Mouse (Mus musculus) midbrain, embryonic 11.5 days (tissue): ENCODE measurements around the gene Syngap1. TPM values are rescaled to one million over a fixed set of nuclear protein-coding genes. Genes with fewer than 3 reads are reported as not detected.

Source experiments
- ATAC-seq: fragments of 200-750 bp; cut with Nextera tagmentation; 2 replicates; pipeline ENCODE4 v1.8.0; 2017; ENCODE audit warnings: moderate TSS enrichment, moderate library complexity; ENCODE audit not compliant: low FRiP score
- DNase-seq: peaks from one replicate; pipeline ENCODE4 v3.0.0; 2015; ENCODE audit warnings: low spot score; ENCODE audit errors: missing footprints
- H3K27ac ChIP-seq: fragments of 300-500 bp; sonication (generic); 2 replicates; pipeline ENCODE4 v1.5.1; 2014; ENCODE audit warnings: low read depth, low read length
- H3K27me3 ChIP-seq: fragments of 300-500 bp; sonication (generic); 2 replicates; pipeline ENCODE4 v1.6.1; 2014; ENCODE audit warnings: mild to moderate bottlenecking, low read length, moderate library complexity, mixed read lengths; ENCODE audit not compliant: control insufficient read depth, insufficient read depth
- H3K36me3 ChIP-seq: fragments of 300-500 bp; sonication (generic); 2 replicates; pipeline ENCODE4 v1.6.1; 2014; ENCODE audit warnings: mild to moderate bottlenecking, low read length, moderate library complexity, mixed read lengths; ENCODE audit not compliant: control insufficient read depth, insufficient read depth
- H3K4me1 ChIP-seq: fragments of 300-500 bp; sonication (generic); 2 replicates; pipeline ENCODE4 v1.6.1; 2014; ENCODE audit warnings: low read length; ENCODE audit not compliant: control insufficient read depth, insufficient read depth
- H3K4me2 ChIP-seq: fragments of 300-500 bp; sonication (generic); 2 replicates; pipeline ENCODE4 v1.6.1; 2014; ENCODE audit warnings: mild to moderate bottlenecking, moderate library complexity
- H3K4me3 ChIP-seq: fragments of 300-500 bp; sonication (generic); 2 replicates; pipeline ENCODE4 v1.5.1; 2014; ENCODE audit warnings: low read depth, low read length
- H3K9ac ChIP-seq: fragments of 300-500 bp; sonication (generic); 2 replicates; pipeline ENCODE4 v1.6.1; 2014; ENCODE audit warnings: low read length
- H3K9me3 ChIP-seq: fragments of 300-500 bp; sonication (generic); 2 replicates; pipeline ENCODE4 v1.6.1; 2016; ENCODE audit warnings: low read length; ENCODE audit not compliant: control insufficient read depth
- WGBS: fragments of 180-500 bp; shearing (Covaris S2); extraction: QIAGEN DNeasy Blood & Tissue Kit; methylation state at CpG from one replicate; pipeline ENCODE4 v1.1.7; 2014; 5-methylcytosine and 5-hydroxymethylcytosine counted together
- polyA plus RNA-seq: library from polyadenylated mRNA; unstranded; fragments of >200 nt; fragmentation: Nextera tagmentation; extraction: Ambion mirVana; gene quantifications from 2 replicates; pipeline ENCODE4 v1.2.1, GENCODE M21; 2014

The Syngap1 gene
- polyA plus RNA-seq, 1 experiment from 2014 or later: 2.3 TPM

DNA sequence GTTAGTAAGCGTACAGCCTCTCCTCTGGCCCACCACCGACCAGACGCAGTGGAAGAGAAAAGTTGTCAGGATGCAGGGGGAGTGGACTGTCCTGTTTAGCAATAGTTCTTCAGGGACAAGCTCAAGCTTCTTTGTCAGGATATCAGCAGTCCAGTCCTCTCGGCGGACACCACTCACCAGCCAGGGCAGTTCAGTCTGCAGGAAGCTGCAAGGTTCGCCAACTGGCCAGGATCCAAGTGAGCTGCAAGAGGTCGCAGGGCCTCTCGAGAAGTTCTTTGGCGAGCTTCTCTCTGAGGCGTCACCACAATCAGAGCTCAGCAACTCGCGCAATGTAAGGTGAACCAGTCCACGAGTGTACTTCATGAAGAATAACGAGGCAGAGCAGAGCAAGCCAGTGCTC, 53.4 kb downstream of the Syngap1 start:
- H3K9me3 ChIP-seq: no peaks in the 10 kb centered on the region
- no peaks in the 10 kb centered on the region for H3K4me1 ChIP-seq
- no peak overlapping the region for H3K9ac ChIP-seq
- H3K4me3 ChIP-seq: no peak overlapping the region
- H3K27ac ChIP-seq: no peak overlapping the region
- WGBS: 94% methylated on average over 14 of the region's 14 CpGs
- no peaks in the 10 kb centered on the region for H3K27me3 ChIP-seq
- DNase-seq (no peak), ATAC-seq (no peak)
- no peak overlapping the region for H3K4me2 ChIP-seq
- H3K36me3 ChIP-seq: no peaks in the 10 kb centered on the region

DNA sequence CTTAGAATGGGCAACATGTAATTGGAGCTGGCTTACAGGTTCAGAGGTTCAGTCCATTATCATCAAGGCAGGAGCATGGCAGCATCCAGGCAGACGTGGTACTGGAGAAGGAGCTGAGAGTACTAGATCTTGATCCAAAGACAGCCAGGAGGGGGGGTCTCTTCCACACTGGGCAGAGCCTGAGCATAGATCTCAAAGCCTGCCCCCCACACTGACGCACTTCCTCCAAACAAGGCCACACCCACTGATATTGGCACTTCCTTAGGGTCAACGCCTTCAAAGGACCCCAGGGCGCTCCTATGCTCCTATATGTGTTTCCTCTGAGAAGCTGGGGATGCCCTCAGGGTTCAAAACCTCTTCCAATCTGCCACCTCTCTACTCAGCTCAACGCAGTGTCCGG, 54.0 kb downstream of the Syngap1 start:
- Histone ChIP-seq H3K4me3 (no peak overlapping the region), H3K4me2 (no peak overlapping the region), H3K36me3 (no peaks in the 10 kb centered on the region), H3K4me1 (no peaks in the 10 kb centered on the region), H3K27ac (no peak overlapping the region), H3K9me3 (no peaks in the 10 kb centered on the region), H3K9ac (no peak overlapping the region), H3K27me3 (no peaks in the 10 kb centered on the region)
- 83% methylated on average over 6 of the region's 6 CpGs for WGBS
- no peak for ATAC-seq
- DNase-seq: no peak

DNA sequence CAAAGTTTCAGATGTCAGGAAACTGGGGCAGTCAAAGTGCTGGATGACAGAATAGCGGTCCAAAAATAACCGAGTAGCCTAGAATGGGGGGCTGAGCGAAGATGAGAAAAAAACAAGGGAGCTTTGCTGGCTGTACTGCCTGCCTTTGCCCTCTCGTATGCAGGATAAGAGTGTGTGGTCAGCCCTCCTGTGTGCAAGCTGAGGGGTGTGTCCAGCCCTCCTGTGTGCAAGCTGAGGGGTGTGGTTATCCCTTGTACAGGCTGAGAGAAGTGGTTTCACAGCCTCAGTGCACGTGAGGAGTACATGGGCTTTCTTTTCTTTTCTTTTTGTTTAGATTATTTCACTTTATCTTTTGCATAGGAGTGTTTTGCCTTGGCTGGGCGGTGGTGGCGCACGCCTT, 54.5 kb downstream of the Syngap1 start:
- DNase-seq (no peak), ATAC-seq (no peak)
- H3K4me3 ChIP-seq: no peak overlapping the region
- no peaks in the 10 kb centered on the region for H3K9me3 ChIP-seq
- H3K4me1 ChIP-seq: no peaks in the 10 kb centered on the region
- no peaks in the 10 kb centered on the region for H3K27me3 ChIP-seq
- no peak overlapping the region for H3K9ac ChIP-seq
- WGBS: 73% methylated on average over 8 of the region's 8 CpGs
- H3K4me2 ChIP-seq: no peak overlapping the region
- H3K36me3 ChIP-seq: no peaks in the 10 kb centered on the region
- H3K27ac ChIP-seq: no peak overlapping the region

DNA sequence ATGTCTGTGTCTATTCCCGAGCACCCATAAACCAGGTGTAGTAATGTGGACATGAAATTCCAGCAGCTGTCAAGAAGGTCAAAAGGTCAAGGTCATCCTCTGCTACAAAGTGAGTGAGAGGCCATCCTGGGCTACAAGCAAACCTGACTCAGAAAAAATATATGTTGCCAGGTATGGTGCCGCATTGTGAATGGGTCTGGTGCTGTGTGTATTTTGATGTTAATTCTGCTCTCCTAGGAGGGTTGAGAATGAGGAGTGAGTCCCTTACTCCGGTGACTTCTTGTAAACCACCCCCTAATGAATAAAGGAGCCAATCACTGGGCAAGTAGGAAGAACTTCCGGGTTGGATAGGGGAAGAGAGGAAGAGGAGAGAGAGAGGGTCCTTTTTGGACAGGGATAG, 56.6 kb downstream of the Syngap1 start:
- no peaks in the 10 kb centered on the region for H3K4me1 ChIP-seq
- H3K9me3 ChIP-seq: no peaks in the 10 kb centered on the region
- no peak overlapping the region for H3K9ac ChIP-seq
- ATAC-seq (no peak), DNase-seq (no peak)
- no peaks in the 10 kb centered on the region for H3K36me3 ChIP-seq
- H3K27ac ChIP-seq: no peak overlapping the region
- no peak overlapping the region for H3K4me2 ChIP-seq
- WGBS: 79% methylated on average over 4 of the region's 4 CpGs
- no peak overlapping the region for H3K4me3 ChIP-seq
- H3K27me3 ChIP-seq: no peaks in the 10 kb centered on the region

DNA sequence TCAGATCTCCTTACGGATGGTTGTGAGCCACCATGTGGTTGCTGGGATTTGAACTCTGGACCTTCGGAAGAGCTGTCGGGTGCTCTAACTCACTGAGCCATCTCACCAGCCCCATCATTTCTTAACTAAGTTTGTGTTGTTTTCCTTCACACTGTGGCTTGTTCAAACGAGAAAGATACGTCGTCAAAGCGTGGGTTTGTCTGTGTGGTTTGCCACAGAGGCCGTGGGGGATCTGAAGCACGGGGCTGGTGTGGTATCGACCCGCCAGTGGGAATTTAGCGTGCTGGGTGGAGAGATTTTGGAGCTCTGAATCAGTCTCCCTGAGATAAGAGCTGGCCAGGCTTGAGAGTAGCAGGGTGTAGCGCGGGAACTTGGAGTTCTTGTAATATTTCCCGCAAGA, 57.2 kb downstream of the Syngap1 start:
- H3K9me3 ChIP-seq: no peaks in the 10 kb centered on the region
- ATAC-seq (no peak), DNase-seq (no peak)
- H3K4me3 ChIP-seq: no peak overlapping the region
- no peak overlapping the region for H3K4me2 ChIP-seq
- no peaks in the 10 kb centered on the region for H3K27me3 ChIP-seq
- H3K9ac ChIP-seq: no peak overlapping the region
- no peak overlapping the region for H3K27ac ChIP-seq
- H3K36me3 ChIP-seq: no peaks in the 10 kb centered on the region
- no peaks in the 10 kb centered on the region for H3K4me1 ChIP-seq
- WGBS: 90% methylated on average over 15 of the region's 15 CpGs

DNA sequence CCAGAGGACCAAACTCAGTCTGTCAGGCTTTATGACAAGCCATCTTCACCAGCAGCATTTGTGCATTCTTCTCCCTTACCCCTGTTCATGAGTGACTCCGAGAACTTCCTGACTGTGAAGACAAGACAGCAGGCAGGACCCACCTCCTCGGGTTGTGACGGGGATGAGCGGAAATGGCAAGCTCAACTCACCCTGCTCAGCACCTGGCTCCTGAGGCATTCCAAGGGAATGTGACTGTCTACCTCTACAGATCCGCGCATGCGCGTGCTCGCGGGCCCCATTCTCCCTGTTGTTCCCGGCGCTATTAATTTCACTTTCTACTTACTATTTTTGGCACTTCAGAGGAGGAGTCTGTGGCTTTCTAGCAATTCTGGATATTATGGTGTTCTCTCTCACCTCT, 58.9 kb downstream of the Syngap1 start:
- no peak overlapping the region for H3K4me2 ChIP-seq
- H3K36me3 ChIP-seq: no peaks in the 10 kb centered on the region
- H3K27ac ChIP-seq: no peak overlapping the region
- DNase-seq (no peak), ATAC-seq (no peak)
- no peak overlapping the region for H3K4me3 ChIP-seq
- H3K9ac ChIP-seq: no peak overlapping the region
- no peaks in the 10 kb centered on the region for H3K4me1 ChIP-seq
- H3K27me3 ChIP-seq: no peaks in the 10 kb centered on the region
- WGBS: 80% methylated on average over 12 of the region's 12 CpGs
- no peaks in the 10 kb centered on the region for H3K9me3 ChIP-seq

DNA sequence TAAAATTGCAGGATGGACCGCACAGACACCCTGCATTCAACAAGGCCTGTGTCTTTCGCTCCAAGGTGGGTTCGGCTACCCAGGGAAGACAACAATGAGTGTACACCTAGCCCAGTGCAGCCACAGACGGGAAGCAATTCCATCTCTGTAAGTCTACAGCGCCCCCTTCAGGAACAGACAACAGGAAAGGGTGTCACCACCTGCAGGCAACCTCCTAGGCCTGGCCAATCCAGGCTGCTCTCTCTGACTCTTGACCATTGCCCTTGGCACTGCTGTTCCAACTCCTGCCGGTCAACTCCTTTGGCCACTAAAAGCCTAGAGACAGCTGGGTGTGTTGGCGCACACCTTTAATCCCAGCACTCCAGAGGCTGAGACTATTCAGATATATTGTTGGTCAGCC, 60.1 kb downstream of the Syngap1 start:
- ATAC-seq (no peak), DNase-seq (peak; percentile 31)
- no peaks in the 10 kb centered on the region for H3K36me3 ChIP-seq
- H3K4me2 ChIP-seq: no peak overlapping the region
- H3K27ac ChIP-seq: no peak overlapping the region
- no peaks in the 10 kb centered on the region for H3K9me3 ChIP-seq
- no peak overlapping the region for H3K4me3 ChIP-seq
- no peaks in the 10 kb centered on the region for H3K4me1 ChIP-seq
- no peaks in the 10 kb centered on the region for H3K27me3 ChIP-seq
- H3K9ac ChIP-seq: no peak overlapping the region
- 71% methylated on average over 7 of the region's 7 CpGs for WGBS

DNA sequence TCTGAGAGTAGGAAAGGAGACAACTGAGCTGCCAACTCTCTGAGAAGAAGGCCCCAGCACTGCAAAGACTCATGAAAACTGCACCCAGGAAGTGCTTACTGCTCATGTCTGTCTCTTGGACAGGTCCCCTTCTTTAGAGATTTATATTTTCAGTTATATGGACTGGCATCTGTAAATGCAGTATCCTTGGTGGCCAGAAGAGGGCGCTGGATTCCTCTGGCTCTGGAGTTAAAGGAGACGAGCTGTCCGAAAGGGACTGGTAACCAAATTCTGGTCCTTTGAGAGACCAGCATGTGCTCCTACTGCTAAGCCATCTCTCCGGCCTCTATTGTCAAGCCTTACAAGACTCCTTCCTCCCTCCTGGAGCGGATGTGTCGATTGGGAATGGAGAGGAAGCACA, 60.8 kb downstream of the Syngap1 start:
- Histone ChIP-seq H3K36me3 (no peaks in the 10 kb centered on the region), H3K27me3 (no peaks in the 10 kb centered on the region), H3K9ac (no peak overlapping the region), H3K4me2 (no peak overlapping the region), H3K27ac (no peak overlapping the region), H3K9me3 (no peaks in the 10 kb centered on the region), H3K4me3 (no peak overlapping the region), H3K4me1 (no peaks in the 10 kb centered on the region)
- ATAC-seq (no peak), DNase-seq (peak; percentile 84)
- WGBS: 38% methylated on average over 6 of the region's 6 CpGs

DNA sequence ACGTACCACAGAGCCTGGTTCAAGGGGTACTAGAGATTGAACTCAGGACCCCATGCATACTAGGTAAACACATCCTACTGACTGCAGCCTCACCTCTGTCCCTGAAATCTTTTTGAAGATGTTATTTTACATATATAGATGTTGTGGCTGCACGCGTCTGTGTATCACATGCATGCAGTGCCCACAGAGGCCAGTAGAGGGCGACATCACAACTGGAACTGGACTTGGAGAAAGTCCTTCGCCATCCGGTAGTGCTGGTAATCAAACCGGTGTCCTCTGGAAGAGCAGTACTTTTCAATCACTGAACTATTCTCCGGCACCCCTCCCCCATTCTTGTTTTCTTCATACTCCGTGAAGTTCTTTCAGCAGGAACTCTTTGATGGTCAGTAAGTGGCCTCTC, 63.4 kb downstream of the Syngap1 start:
- no peaks in the 10 kb centered on the region for H3K36me3 ChIP-seq
- H3K9ac ChIP-seq: no peak overlapping the region
- ATAC-seq (no peak), DNase-seq (peak; percentile 94)
- H3K4me2 ChIP-seq: no peak overlapping the region
- no peak overlapping the region for H3K4me3 ChIP-seq
- 33% methylated on average over 9 of the region's 9 CpGs for WGBS
- H3K4me1 ChIP-seq: no peaks in the 10 kb centered on the region
- no peak overlapping the region for H3K27ac ChIP-seq
- no peaks in the 10 kb centered on the region for H3K9me3 ChIP-seq
- no peaks in the 10 kb centered on the region for H3K27me3 ChIP-seq

DNA sequence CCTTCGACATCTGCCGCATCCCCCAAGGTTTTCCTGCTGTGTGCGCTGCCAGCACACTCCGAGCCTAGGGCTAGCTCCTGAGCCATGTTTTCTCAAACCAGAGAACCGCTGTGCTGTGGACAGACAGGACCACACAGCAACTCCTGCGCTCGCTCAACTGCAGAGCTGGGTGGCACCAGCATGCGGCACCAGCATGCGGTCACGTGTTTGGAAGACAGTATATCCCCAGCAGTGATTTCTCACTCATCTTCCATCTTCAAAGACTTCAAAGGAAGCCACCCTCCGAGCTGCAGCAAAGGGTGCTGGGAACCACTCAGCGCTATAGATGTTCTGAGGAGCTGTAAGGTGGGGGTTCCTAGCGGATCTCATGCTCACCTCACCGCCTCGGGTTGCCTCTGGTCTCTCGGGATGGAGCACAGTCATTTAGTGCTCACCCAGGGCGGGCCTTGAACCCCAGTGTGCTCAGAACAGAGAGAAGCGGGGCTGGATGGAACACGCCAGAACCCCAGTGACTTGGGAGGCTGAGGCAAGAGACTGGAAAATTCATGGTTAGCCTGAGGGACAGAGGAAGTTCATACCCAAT, 63.9 kb downstream of the Syngap1 start:
- Histone ChIP-seq H3K9me3 (no peaks in the 10 kb centered on the region), H3K27me3 (no peaks in the 10 kb centered on the region), H3K4me1 (no peaks in the 10 kb centered on the region), H3K9ac (no peak overlapping the region), H3K4me2 (no peak overlapping the region), H3K4me3 (no peak overlapping the region), H3K27ac (no peak overlapping the region), H3K36me3 (no peaks in the 10 kb centered on the region)
- peak; percentile 59 for DNase-seq
- no peak for ATAC-seq
- 44% methylated on average over 19 of the region's 19 CpGs for WGBS
